Mouse (Mus musculus) adrenal gland, postnatal 25 days (tissue): ENCODE results near the gene Aox3. TPM values are rescaled to one million over a fixed set of nuclear protein-coding genes. Genes with fewer than 3 reads are reported as not detected.

ENCODE experiments used
- DNase-seq: peaks from one replicate; pipeline ENCODE4 v3.0.0; 2021; ENCODE audit warnings: mixed read lengths
- total RNA-seq: library from RNA; stranded (reverse); gene quantifications from 2 replicates; pipeline ENCODE4 v1.2.3, GENCODE M21; 2021

The Aox3 gene
- total RNA-seq, 1 experiment from 2014 or later = 3.3 TPM

- DNase-seq = no peak
Observed at GRCm38 (mm10) chr1:58212805-58213204, 99.9 kb downstream of the Aox3 start.

DNA sequence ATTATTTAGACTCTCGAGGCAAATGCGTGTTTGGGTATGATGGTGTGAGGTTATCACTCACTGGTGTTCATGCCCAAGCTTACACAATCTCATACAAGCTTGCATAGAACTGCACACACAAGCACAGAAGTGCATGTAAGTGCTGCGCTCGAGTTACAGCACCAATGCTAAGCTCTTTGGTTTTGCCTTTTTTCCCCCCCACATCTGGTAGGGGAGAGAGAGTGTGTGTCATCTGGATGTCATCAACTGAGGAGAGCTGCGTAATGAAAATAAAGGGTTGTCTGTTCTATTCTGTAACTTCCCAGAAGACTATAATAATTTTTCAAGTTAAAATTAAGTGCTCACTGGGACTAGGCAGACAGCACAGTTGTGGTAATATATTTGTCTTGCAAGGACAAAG lies 100.9 kb downstream of the Aox3 start:
- DNase-seq = no peak

DNA sequence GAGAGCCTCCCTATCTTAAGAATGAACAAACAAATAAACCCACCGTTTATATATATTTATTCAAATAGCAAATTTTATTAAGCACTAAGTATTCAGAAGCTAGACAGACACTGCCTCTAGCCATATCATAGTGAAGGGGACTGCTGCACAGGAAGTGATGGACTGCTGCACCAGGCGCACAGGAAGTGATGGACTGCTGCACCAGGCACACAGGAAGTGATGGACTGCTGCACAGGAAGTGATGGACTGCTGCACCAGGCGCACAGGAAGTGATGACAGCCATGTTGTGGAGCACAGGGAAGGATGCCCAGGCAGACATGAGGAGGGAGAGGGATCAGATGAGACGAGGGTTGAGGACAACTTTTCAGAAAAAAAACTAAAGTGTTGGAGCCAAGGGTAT lies 102.4 kb downstream of the Aox3 start:
- no peak for DNase-seq

GRCm38 (mm10) chr1:58215956-58216532 lies 103.1 kb downstream of the Aox3 start:
- no peak for DNase-seq

- no peak for DNase-seq
Observed at GRCm38 (mm10) chr1:58221070-58221469, 108.1 kb downstream of the Aox3 start.

DNA sequence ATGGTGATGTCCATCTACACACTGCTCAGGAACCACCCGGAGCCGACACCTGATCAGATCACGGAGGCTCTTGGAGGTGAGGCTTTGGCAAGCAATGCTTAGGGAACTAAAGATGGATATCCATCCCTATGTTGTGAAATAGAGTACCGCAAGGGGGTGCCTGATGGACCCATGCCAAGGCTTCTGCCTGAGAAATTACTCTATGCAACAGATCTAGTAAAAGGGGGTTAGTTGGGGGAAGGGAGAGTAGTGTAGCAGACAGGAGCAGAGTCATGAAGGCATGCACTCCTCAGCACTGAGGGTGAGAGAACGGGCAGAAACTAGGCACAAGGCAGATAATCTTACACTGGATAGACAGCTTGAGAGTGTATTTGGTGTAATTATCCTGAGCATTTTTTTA lies 108.9 kb downstream of the Aox3 start:
- DNase-seq = no peak

DNA sequence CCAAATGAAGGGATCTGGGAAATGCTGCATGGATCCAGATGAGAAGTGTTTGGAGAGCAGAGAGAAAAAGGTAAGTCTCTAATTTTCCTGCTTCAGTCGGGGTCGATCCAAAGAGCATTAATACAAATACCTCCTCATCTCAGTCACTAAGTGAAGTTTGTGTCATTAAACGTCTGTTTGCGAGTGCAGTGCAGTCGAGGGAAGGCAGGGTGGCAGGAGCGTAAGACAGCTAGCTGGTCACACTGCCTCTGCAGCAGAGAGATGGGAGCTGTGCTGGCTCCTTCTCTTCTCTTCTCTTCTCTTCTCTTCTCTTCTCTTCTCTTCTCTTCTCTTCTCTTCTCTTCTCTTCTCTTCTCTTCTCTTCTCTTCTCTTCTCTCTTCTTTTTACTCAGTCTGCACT lies 115.2 kb downstream of the Aox3 start:
- no peak for DNase-seq

- no peak for DNase-seq
Observed at GRCm38 (mm10) chr1:58228916-58229315, 116.0 kb downstream of the Aox3 start.

- DNase-seq = no peak
Observed at GRCm38 (mm10) chr1:58229774-58230173, 116.8 kb downstream of the Aox3 start.

GRCm38 (mm10) chr1:58230542-58230941 lies 117.6 kb downstream of the Aox3 start:
- DNase-seq = no peak

GRCm38 (mm10) chr1:58235405-58235804 lies 122.5 kb downstream of the Aox3 start:
- no peak for DNase-seq

DNA sequence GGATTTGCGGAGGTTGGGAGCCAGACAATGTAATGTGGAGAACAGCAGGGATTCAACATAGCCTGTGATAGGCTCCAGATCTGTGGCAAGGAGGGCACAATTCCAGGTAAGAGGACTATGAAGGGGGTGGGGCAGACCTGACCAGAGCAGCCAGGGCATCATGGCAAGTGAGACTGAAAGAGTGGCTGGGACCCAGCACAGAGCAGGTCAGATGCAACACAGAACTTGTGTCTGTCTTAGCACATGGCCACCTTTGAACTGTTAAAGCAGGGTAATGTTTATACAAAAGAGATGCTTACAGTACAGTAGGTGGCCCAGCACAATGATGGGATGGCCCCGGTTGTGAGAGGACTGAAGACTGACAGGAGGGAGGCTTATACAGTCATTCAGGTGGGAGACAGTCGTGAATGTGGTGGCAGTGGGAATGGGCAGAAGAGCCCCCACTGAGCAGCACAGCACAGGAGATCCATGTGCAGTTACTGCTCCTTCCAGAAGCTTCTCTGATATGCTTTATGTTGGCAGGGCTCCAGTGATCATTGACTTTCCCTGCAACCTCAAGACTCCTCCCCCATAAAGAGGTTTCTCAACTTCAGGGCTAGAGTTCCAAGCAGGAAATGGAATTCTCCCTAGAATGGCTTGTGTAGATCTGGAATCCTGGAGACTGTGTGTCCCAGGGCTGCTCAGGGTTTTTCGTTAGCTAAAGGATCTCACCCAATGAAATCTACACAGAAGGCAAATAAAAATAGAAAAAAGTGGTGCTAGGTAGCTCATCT lies 124.8 kb downstream of the Aox3 start:
- DNase-seq = no peak

DNA sequence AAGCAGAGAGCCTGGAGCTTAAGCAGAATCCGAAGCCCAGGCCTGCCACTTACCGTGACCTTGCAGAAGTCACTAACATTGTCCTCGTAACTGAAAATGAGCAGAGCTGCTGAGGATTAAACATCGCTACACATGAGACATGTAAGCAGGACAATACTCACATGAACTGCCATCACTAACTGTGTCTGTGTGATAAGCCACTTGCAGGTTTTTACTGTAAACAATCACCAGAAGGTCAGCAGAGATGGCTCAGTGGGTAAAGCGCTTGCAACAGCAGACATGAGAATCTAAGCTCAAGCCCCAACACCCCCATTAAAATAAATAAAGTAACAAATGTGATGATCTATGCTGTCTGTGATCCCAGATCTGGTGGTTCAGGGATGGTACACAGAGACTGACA lies 125.5 kb downstream of the Aox3 start:
- DNase-seq = no peak

- DNase-seq = no peak
Observed at GRCm38 (mm10) chr1:58238961-58239360, 126.0 kb downstream of the Aox3 start.

GRCm38 (mm10) chr1:58240347-58240746 lies 127.4 kb downstream of the Aox3 start:
- DNase-seq = no peak

DNA sequence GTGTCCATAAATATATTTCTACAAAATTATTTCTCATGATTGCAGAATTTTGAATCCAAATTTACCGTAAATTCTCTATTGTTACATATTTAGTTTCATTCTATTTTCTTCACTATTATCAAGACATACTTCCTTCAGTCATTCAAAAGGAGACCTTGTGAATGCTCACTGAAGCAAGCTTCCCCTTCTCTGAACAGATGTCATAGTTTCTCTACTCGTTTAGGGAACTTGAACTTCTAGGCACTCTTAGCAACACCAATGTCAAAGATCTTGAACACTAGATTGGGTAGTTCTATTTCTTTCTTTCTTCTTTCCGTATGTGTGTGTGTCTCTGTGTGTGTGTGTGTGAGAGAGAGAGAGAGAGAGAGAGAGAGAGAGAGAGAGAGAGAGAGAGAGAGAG lies 131.6 kb downstream of the Aox3 start:
- DNase-seq = no peak

DNA sequence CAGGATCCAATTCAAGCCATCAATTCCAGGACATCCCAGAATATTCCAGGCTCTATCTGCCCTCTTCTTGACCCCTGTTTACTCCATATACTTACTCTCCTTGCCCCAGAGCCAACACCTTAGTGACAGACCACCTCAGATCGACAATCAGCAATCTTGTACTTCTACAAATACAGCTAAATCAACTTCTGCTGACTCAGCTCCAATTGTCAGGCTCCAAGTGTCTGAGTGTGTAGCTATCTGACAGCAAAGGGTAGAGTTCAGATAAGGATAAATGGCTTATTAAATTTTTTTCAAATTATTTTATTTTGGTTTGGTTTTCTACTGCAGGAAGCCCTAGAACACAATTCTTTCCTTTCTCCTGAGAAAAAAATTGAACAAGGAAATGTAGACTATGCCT lies 135.6 kb downstream of the Aox3 start:
- no peak for DNase-seq

Other genes starting within 250 kb of the Aox3 start
- 2.1 and 2.2 TPM in 2 replicates for gene Sgo2a, start 117.2 kb upstream of the Aox3 start, total RNA-seq
- gene Kctd18, start 94.2 kb upstream of the Aox3 start, total RNA-seq = 15.8 and 24.0 TPM in 2 replicates
- gene Aox1, start 83.2 kb upstream of the Aox3 start, total RNA-seq = 31.1 and 43.5 TPM in 2 replicates
- not detected in 2 replicates for gene Aox4, start 97.3 kb downstream of the Aox3 start, total RNA-seq
- gene Aox2, start 165.2 kb downstream of the Aox3 start, total RNA-seq = 0.27 and 0.52 TPM in 2 replicates